Mouse (Mus musculus) brain, embryonic 14.5 days (tissue): ENCODE data around the gene Dpysl5.

Experiments
- CTCF ChIP-seq: fragments of 200-500 bp; IDR thresholded peaks from 2 replicates; pipeline ENCODE4 v1.5.1; 2012; ENCODE audit warnings: inconsistent platforms, mild to moderate bottlenecking, moderate library complexity, borderline replicate concordance; ENCODE audit not compliant: insufficient read depth, insufficient read length; ENCODE audit errors: extremely low read depth
- POLR2A ChIP-seq: fragments of 200-500 bp; IDR thresholded peaks from 2 replicates; pipeline ENCODE4 v1.6.1; 2012; ENCODE audit warnings: mild to moderate bottlenecking, inconsistent platforms, borderline replicate concordance; ENCODE audit not compliant: poor library complexity, insufficient read depth, insufficient read length, severe bottlenecking; ENCODE audit errors: extremely low read depth

- TF ChIP-seq POLR2A = peak; percentile 99
- no peak for TF ChIP-seq CTCF
These were observed at the start of gene Dpysl5 for GRCm38 (mm10) chr5:30711147-30712001.
